Mouse (Mus musculus) cerebellum, postnatal 4 days (tissue): ENCODE measurements around the gene Rit1.
"Not testable (repeated sequence)": the region's sequence is repeated elsewhere in the genome, so short reads cannot be mapped to it uniquely, and the experiment has no call there.

Experiments used
- DNase-seq, 2 experiments: peaks; one replicate each; pipeline ENCODE4 v3.0.0; 2022; ENCODE audit warnings: low spot score in 2 of 2, mixed read lengths in 1 of 2

Gene Rit1

DNA sequence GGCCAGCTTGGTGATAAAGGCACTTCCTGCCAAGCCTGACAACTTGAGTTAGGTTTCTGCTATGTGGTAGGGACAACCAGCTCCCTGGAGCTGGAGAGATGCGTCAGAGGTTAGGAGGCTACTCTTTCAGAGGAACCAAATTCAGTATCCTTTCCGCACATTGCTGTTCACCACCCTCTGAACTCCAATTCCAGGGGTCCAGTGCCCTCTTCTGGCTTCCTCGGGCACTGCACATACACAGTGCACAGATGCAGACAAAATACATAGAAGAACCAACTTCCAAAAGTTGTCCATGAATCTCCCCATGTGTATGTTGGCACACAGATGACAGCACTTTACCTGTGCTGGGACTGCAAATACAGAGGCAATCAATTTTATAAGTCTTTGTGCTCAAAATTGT lies 22.0 kb downstream of the Rit1 start:
- DNase-seq, result peak in 1 of 2 experiments; percentile 64

DNA sequence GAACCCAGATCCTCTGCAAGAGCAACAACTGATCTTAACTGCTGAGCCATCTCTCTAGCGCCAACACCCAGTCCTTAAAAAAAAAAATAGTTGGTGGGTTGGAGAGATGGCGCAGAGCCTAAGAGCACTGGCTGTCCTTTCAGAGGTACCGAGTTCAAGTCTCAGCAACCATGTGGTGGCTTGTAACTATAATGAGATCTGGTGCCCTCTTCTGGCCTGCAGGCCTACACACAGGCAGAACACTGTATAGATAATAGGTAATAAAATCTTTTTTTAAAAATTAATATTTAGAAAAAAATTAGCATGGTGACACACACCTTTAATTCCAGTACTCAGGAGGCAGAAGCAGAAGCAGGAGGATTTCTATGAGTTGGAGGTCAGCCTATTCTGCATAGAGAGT lies 23.5 kb downstream of the Rit1 start:
- DNase-seq, result no peak

- no peak for DNase-seq
Measured at GRCm38 (mm10) chr3:88745534-88745933, 28.9 kb downstream of the Rit1 start.

DNA sequence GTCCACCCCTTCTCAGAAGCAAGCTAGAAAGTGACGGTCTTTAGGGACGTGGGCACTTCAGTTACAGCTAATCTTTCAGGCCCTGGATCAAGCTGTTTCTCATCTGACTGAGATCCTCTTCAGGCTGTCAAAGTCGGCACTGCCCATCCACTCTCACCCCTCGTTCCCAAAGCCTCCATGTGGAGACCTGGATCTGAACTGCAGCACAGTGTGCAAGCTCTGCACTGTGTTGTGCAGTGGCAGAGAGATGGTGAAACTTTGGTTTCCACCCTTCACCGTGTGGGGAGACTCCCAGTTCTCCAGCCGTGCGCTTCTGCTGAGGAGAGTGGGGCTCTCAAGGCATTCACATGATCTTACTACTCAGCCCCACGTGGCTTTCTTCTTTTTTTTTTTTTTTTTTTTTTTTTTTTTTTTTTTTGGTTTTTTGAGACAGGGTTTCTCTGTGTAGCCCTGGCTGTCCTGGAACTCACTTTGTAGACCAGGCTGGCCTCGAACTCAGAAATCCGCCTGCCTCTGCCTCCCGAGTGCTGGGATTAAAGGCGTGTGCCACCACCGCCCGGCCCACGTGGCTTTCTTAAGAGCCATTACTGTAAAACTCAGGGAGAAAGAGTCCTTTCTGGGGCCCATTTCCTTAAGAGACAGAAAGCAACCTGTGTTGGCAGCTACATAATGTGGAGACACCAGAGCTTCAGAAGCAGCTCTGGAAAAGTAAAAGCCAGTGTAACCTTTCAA lies 29.7 kb downstream of the Rit1 start:
- DNase-seq, result no peak

DNA sequence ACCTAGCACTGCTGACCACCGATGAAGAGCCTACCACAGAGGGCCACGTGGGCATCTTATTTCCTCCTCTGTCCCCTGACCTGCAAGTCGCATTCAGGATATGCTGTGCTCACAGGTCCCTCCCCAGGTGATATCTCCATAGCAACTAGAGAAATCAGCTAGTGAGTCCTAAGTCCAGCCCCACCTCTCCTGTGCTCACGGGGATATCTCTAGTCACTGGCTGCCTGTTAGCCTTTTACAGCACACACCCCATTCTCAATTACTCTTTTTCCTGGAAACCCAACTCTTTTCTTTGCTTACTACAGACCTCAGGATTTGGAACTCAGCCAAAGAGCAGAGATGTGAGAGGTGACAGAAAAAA lies 30.2 kb downstream of the Rit1 start:
- DNase-seq, result no peak

- no peak for DNase-seq
Measured at GRCm38 (mm10) chr3:88754283-88754682, 37.6 kb downstream of the Rit1 start.

DNA sequence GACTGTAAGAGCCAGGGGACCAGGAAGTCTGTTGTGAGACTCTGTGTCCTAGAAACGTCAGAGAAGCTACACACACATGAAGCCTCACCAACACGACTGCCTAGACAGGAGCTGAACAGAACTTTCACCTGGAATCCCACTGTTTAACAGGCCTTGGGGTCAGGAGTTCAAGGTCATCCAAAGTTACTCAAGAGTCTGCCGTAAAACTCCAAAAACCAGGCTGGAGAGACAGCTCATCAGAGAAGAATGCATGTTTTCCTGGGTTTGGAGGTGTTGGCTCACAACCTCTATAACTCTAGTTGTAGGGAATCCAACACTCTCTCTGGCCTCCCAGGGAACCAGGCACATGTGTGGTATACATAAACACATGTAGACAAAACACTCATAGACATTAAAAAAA lies 38.9 kb downstream of the Rit1 start:
- DNase-seq, result no peak

GRCm38 (mm10) chr3:88756276-88756675 lies 39.6 kb downstream of the Rit1 start:
- DNase-seq, result no peak

- DNase-seq, result peak; percentile 67 to 86
Measured at GRCm38 (mm10) chr3:88758045-88758500, 41.4 kb downstream of the Rit1 start.

GRCm38 (mm10) chr3:88761619-88762018 lies 45.0 kb downstream of the Rit1 start:
- DNase-seq, result no peak

DNA sequence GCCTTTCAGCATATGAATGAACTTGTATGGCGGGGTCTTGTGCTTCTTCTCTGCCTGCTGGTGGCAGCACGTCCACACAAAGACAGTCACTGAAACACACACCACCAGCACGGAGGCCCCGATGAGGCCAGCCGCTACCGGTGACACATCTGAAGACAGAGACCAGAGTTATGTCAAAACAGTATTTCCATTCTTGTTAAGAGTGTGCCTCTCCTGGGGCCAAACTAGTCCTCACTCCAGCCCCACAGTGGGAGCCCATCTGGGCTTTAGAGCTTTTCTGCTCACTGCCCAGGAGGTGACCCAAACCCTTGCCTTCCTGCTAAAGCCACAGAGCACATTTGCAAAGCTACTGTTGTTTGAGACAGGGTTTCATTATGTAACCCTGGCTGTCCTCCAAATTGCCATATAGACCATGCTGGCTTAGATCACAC lies 45.8 kb downstream of the Rit1 start:
- DNase-seq, result no peak

GRCm38 (mm10) chr3:88771189-88771940 lies 54.7 kb downstream of the Rit1 start:
- peak in 1 of 2 experiments; percentile 75 for DNase-seq

- DNase-seq, result not testable (repeated sequence)
Measured at GRCm38 (mm10) chr3:88771941-88772280, 55.3 kb downstream of the Rit1 start.

DNA sequence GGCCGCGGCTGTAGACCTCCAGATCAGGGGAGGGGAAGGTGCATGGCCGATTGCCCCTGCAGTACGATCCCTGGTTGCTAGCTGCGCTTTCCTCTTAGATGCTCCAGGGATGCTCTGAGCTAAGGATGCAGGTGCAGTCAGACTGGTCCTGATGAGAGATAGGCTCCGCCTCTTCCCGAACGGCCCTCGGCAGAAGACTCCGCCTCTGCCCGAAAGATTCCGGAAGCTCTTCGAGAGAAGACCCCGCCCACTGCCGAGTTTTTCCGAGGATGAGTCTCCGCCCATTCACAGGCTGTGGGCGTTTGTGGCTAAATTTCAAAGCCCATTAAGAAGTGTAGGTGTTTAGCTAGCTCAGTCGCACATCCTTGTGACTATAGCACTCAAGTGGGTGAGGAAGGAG lies 55.8 kb downstream of the Rit1 start:
- DNase-seq, result peak; percentile 62 to 84

- DNase-seq, result peak in 1 of 2 experiments; percentile 1
Measured at GRCm38 (mm10) chr3:88773163-88773562, 56.5 kb downstream of the Rit1 start.

DNA sequence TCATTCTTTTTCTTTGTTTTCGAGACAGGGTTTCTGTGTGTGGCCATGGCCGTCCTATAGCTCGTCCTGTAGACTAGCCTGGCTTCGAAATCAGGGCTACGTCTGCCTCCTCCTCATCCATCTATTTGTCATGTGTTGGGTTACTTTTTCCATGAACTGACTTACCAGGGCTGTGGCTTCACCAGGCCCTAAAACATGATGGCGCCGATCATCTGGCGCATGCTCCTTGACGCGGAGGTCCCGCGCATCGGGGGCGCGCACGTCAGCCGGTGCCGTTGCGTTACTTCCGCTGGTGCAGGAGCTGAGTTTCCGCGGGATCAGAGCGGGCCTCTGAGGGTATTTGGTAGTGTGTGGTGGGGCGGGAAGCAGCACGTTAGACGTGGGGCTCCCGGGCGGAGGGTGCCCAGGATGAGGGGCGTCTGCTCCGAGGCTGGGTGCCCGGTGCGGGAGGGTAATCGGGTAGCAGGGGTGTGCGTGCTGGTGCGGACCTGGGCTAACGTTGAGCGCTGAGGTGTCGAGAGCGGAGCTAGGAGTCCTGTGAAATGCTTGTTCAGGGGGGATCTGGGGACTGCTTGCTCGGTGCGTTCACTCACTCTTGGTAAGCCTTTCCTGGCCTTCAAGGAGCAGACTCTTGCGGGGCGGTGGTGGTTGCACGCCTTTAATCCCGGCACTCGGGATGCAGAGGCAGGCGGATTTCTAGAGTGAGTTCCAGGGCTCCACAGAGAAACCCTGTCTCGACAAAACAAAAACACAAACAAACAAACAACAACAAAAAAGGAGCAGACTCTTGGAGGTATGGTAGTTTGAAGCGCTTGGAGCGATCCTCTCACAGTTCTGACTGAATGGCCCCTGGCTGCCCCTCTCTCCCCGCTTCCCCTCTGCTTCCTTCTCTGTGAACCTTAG lies 58.6 kb downstream of the Rit1 start, which contains the start of gene Syt11:
TSS of gene Syt11 (minus strand) at position 226 of the 903 bp plus-strand sequence.
- DNase-seq, result peak in 1 of 2 experiments; percentile 11
